Mouse (Mus musculus) liver, embryonic 13.5 days (tissue): ENCODE data around the gene Mprip. TPM values are rescaled to one million over a fixed set of nuclear protein-coding genes. Genes with fewer than 3 reads are reported as not detected.
"Not testable (repeated sequence)": the region's sequence is repeated elsewhere in the genome, so short reads cannot be mapped to it uniquely, and the experiment has no call there.

Experiments used
- ATAC-seq: fragments of 200-750 bp; cut with Nextera tagmentation; 2 replicates; pipeline ENCODE4 v1.8.0; 2017; ENCODE audit warnings: low read depth, mild to moderate bottlenecking, moderate number of reproducible peaks, moderate library complexity
- DNase-seq: peaks from one replicate; pipeline ENCODE4 v3.0.0; 2022
- H3K27ac ChIP-seq: fragments of 300-500 bp; sonication (generic); 2 replicates; pipeline ENCODE4 v1.5.1; 2015; ENCODE audit warnings: moderate library complexity, mild to moderate bottlenecking, inconsistent platforms
- H3K27me3 ChIP-seq: fragments of 300-500 bp; sonication (generic); 2 replicates; pipeline ENCODE4 v1.6.1; 2015; ENCODE audit warnings: mild to moderate bottlenecking, inconsistent platforms
- H3K36me3 ChIP-seq: fragments of 300-500 bp; sonication (generic); 2 replicates; pipeline ENCODE4 v1.6.1; 2015; ENCODE audit warnings: mild to moderate bottlenecking, inconsistent platforms
- H3K4me1 ChIP-seq: fragments of 300-500 bp; sonication (generic); replicated peaks from 2 replicates; pipeline ENCODE4 v1.6.1; 2015; ENCODE audit warnings: inconsistent platforms
- H3K4me2 ChIP-seq: fragments of 300-500 bp; sonication (generic); 2 replicates; pipeline ENCODE4 v1.6.1; 2015; ENCODE audit warnings: inconsistent platforms, mild to moderate bottlenecking, moderate library complexity
- H3K4me3 ChIP-seq: fragments of 300-500 bp; sonication (generic); replicated peaks from 2 replicates; pipeline ENCODE4 v1.5.1; 2015; ENCODE audit warnings: mild to moderate bottlenecking, inconsistent platforms
- H3K9ac ChIP-seq: fragments of 300-500 bp; sonication (generic); 2 replicates; pipeline ENCODE4 v1.6.1; 2015; ENCODE audit warnings: mild to moderate bottlenecking, inconsistent platforms
- H3K9me3 ChIP-seq: fragments of 300-500 bp; sonication (generic); replicated peaks from 2 replicates; pipeline ENCODE4 v1.6.1; 2016; ENCODE audit warnings: inconsistent platforms
- WGBS: fragments of 180-500 bp; shearing (Covaris S2); methylation state at CpG from one replicate; pipeline ENCODE4 v1.1.7; 2015; ENCODE audit not compliant: insufficient replicate concordance; 5-methylcytosine and 5-hydroxymethylcytosine counted together
- polyA plus RNA-seq: library from polyadenylated mRNA; unstranded; fragments of >200 nt; fragmentation: Nextera tagmentation; extraction: Ambion mirVana; gene quantifications from 2 replicates; pipeline ENCODE4 v1.2.1, GENCODE M21; 2015

Mprip gene
- 10.7 and 11.8 TPM in 2 replicates for polyA plus RNA-seq

DNA sequence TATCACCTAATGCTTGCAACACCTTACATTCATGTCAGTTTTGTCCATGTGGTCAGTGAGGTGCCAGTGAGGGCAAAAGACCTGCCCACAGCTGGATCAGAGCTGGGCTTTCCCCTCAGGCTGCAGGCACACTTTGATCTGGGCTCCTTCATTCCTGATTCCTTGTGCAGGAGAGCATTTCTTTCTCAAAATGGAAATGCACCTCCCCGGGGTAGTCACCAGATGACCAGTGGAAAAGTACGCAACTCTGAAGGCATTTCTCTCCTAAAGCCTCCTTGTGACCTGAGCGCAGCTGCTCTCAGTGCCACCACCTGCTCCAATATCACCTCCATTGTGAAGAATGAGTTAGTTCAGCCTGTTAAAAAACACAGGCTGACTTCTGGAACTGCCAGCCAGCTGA, at the start of gene Mprip:
Mprip (plus strand) TSS at position 301 of the 400 bp plus-strand sequence.
- WGBS: 76% methylated on average over 3 of the region's 3 CpGs
- H3K36me3 ChIP-seq: no peaks in the 10 kb centered on the region
- H3K27me3 ChIP-seq: peaks cover 11% of the 10 kb centered on the region; the same call in 1 of the 2 replicates
- DNase-seq (no peak), ATAC-seq (no peak)
- peak within 1 kb of the TSS; percentile 69 for H3K27ac ChIP-seq
- H3K4me2 ChIP-seq: peak within 1 kb of the TSS; percentile 94
- no peaks in the 10 kb centered on the region for H3K9me3 ChIP-seq
- peaks cover 49% of the 10 kb centered on the region for H3K4me1 ChIP-seq
- peak within 1 kb of the TSS; percentile 74 for H3K9ac ChIP-seq
- peak within 1 kb of the TSS; percentile 77 for H3K4me3 ChIP-seq

DNA sequence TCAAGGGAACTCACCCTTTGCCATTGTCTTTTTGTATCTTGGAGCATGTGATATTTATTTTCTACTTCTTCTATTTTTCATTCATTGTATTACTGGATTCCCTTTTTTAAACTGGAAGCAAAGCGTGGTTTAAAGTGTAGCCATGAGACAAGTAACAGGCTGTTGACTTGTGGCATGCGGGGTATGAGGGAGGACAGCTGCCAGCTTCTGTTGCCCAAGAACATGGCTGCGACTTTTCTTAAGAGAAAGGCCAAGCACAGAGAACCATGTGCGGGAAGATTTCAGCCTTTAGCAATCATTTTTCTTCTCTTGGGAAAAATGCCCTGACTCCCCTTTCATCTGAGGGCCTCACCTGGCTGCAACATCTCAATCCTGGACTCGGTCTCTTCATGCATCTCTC, 49.5 kb upstream of the Mprip start:
- Histone ChIP-seq H3K27ac (no peak overlapping the region), H3K4me3 (no peak overlapping the region), H3K9me3 (no peaks in the 10 kb centered on the region), H3K4me1 (no peaks in the 10 kb centered on the region), H3K9ac (no peak overlapping the region), H3K27me3 (peaks cover 5% of the 10 kb centered on the region; the same call in 1 of the 2 replicates), H3K36me3 (no peaks in the 10 kb centered on the region), H3K4me2 (no peak overlapping the region)
- DNase-seq (no peak), ATAC-seq (no peak)
- WGBS: 65% methylated on average over 5 of the region's 5 CpGs

DNA sequence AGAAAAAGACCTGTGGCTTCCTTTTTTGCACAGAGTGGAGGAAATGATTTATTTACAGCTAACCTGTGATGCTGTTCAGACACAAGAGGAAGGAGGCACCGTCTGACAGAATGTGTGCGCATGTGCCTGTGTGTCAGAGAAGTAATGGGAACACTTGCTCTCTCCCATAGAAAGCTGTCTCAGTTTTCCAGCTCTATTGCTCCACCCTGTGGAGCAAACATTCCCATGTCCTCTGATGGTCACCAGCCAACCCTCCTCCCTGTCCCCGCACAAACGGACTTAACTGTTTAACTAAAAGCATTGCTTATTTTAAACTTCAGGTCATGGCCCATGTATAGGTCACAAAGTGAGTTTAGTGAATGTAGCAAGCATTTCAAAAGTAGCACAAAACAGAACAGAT, 47.0 kb upstream of the Mprip start:
- no peaks in the 10 kb centered on the region for H3K9me3 ChIP-seq
- WGBS: 45% methylated on average over 4 of the region's 4 CpGs
- peaks cover 5% of the 10 kb centered on the region; the same call in 1 of the 2 replicates for H3K27me3 ChIP-seq
- H3K4me2 ChIP-seq: no peak overlapping the region
- no peaks in the 10 kb centered on the region for H3K36me3 ChIP-seq
- no peaks in the 10 kb centered on the region for H3K4me1 ChIP-seq
- ATAC-seq (no peak), DNase-seq (no peak)
- no peak overlapping the region for H3K4me3 ChIP-seq
- H3K9ac ChIP-seq: no peak overlapping the region
- H3K27ac ChIP-seq: no peak overlapping the region

DNA sequence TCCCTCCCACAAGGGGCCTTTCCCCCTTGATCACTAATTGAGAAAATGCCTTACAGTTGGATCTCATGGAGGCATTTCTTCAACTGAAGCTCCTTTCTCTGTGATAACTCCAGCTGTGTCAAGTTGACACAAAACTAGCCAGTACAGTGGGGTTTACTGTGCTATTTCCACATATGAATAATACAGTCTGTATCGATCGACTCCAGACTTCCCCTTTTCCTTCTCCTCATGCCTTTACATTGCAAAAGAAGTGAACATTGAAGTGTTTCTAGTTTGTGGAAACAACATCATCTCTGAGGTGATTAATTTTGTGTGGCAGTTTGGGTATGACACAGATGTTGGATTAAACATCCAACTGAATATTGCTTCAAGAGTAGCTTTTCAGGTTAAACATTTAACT, 44.1 kb upstream of the Mprip start:
- ATAC-seq, DNase-seq, H3K9me3 ChIP-seq, H3K4me2 ChIP-seq, H3K36me3 ChIP-seq, H3K9ac ChIP-seq, H3K4me3 ChIP-seq, H3K4me1 ChIP-seq, H3K27ac ChIP-seq: not testable (repeated sequence)
- 71% methylated on average over 2 of the region's 2 CpGs for WGBS
- peaks cover 10% of the 10 kb centered on the region; the same call in 1 of the 2 replicates for H3K27me3 ChIP-seq

GRCm38 (mm10) chr11:59622214-59622613, 38.9 kb upstream of the Mprip start:
- Histone ChIP-seq H3K36me3 (no peaks in the 10 kb centered on the region), H3K4me1 (no peaks in the 10 kb centered on the region), H3K4me3 (no peak overlapping the region), H3K27ac (no peak overlapping the region), H3K9me3 (no peaks in the 10 kb centered on the region), H3K4me2 (no peak overlapping the region), H3K27me3 (0 out of 2 replicates have a peak, but pooled peaks cover 6% of the 10 kb centered on the region), H3K9ac (no peak overlapping the region)
- DNase-seq (no peak), ATAC-seq (no peak)
- WGBS: 50% methylated on average over 3 of the region's 3 CpGs

GRCm38 (mm10) chr11:59624017-59624630, 37.0 kb upstream of the Mprip start:
- H3K4me1 ChIP-seq: no peaks in the 10 kb centered on the region
- no peak overlapping the region for H3K9ac ChIP-seq
- WGBS: 21% methylated on average over 6 of the region's 6 CpGs
- 0 out of 2 replicates have a peak, but pooled peaks cover 6% of the 10 kb centered on the region for H3K27me3 ChIP-seq
- ATAC-seq: no peak; the same call in 1 of the 2 replicates
- H3K36me3 ChIP-seq: no peaks in the 10 kb centered on the region
- no peak overlapping the region for H3K4me2 ChIP-seq
- H3K4me3 ChIP-seq: no peak overlapping the region
- H3K9me3 ChIP-seq: no peaks in the 10 kb centered on the region
- DNase-seq: peak; percentile 16
- no peak overlapping the region for H3K27ac ChIP-seq

- Histone ChIP-seq H3K36me3 (no peaks in the 10 kb centered on the region), H3K9me3 (no peaks in the 10 kb centered on the region), H3K27ac (no peak overlapping the region), H3K4me1 (no peaks in the 10 kb centered on the region), H3K4me3 (no peak overlapping the region), H3K27me3 (0 out of 2 replicates have a peak, but pooled peaks cover 3% of the 10 kb centered on the region), H3K9ac (no peak overlapping the region), H3K4me2 (no peak overlapping the region)
- 73% methylated on average over 7 of the region's 7 CpGs for WGBS
- ATAC-seq (no peak), DNase-seq (no peak)
These were observed 34.9 kb upstream of the Mprip start for GRCm38 (mm10) chr11:59626192-59626591.

DNA sequence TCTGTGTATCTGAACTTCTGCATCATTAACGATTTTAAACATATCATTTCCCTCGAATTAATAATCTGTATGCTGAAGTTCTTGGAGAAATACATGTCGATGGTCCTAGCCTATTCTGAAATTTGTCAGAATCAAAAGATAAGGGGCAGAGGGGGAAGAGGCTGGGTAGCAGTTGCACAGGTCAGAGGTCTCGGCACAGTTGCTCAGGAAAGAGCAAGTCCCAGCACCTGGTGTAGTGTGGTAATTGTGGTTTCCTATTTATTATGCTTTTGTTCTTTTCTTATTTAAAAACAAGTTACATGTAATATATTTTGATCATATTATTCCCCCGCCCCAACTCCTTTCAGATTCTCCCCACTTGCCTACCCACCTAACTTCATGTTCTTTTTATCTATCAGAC, 32.9 kb upstream of the Mprip start:
- Histone ChIP-seq H3K36me3 (no peaks in the 10 kb centered on the region), H3K27ac (no peak overlapping the region), H3K4me3 (no peak overlapping the region), H3K4me1 (no peaks in the 10 kb centered on the region), H3K9ac (no peak overlapping the region), H3K27me3 (no peaks in the 10 kb centered on the region), H3K4me2 (no peak overlapping the region), H3K9me3 (no peaks in the 10 kb centered on the region)
- ATAC-seq (no peak), DNase-seq (no peak)
- 43% methylated on average over 5 of the region's 5 CpGs for WGBS

- no peaks in the 10 kb centered on the region for H3K27me3 ChIP-seq
- 57% methylated on average over 5 of the region's 5 CpGs for WGBS
- no peak for ATAC-seq
- H3K4me3 ChIP-seq: no peak overlapping the region
- no peak overlapping the region for H3K4me2 ChIP-seq
- no peak overlapping the region for H3K27ac ChIP-seq
- no peaks in the 10 kb centered on the region for H3K9me3 ChIP-seq
- H3K4me1 ChIP-seq: no peaks in the 10 kb centered on the region
- no peak overlapping the region for H3K9ac ChIP-seq
- DNase-seq: no peak
- H3K36me3 ChIP-seq: no peaks in the 10 kb centered on the region
These were observed 31.2 kb upstream of the Mprip start for GRCm38 (mm10) chr11:59629871-59630270.

- Histone ChIP-seq H3K4me2 (no peak overlapping the region), H3K27ac (no peak overlapping the region), H3K27me3 (no peaks in the 10 kb centered on the region), H3K9me3 (no peaks in the 10 kb centered on the region), H3K9ac (no peak overlapping the region), H3K36me3 (no peaks in the 10 kb centered on the region), H3K4me3 (no peak overlapping the region), H3K4me1 (peaks cover 3% of the 10 kb centered on the region; the same call in 1 of the 2 replicates)
- ATAC-seq: no peak
- WGBS: 68% methylated on average over 4 of the region's 4 CpGs
- no peak for DNase-seq
These were observed 29.1 kb upstream of the Mprip start for GRCm38 (mm10) chr11:59631980-59632379.

DNA sequence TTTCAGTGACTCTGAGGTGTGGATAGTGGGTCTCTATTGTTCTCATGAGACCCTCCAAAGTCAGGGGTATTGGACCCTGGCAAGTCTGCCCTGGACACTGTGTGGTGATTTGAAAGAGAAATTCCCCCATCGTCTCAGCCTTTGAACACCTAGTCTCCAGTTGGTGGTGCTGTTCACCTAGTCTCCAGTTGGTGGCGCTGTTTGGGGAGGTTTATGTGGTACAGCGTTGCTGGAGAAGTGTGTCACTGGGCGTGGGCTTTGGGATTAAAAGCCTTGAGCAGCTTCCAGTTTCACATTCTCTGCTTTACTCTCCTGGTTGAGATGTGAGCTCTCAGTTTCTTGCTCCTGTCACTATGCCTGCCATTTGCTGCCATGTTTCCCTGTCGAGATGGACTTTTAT, 28.1 kb upstream of the Mprip start:
- WGBS: 18% methylated on average over 5 of the region's 5 CpGs
- no peaks in the 10 kb centered on the region for H3K36me3 ChIP-seq
- no peak for ATAC-seq

More for the DNA sequence above, 28.1 kb upstream of the Mprip start:
- H3K4me2 ChIP-seq: no peak overlapping the region
- no peaks in the 10 kb centered on the region for H3K9me3 ChIP-seq
- peaks cover 5% of the 10 kb centered on the region; the same call in 1 of the 2 replicates for H3K4me1 ChIP-seq
- no peak overlapping the region for H3K27ac ChIP-seq
- H3K4me3 ChIP-seq: no peak overlapping the region
- H3K27me3 ChIP-seq: no peaks in the 10 kb centered on the region
- DNase-seq: peak; percentile 28
- H3K9ac ChIP-seq: no peak overlapping the region
